9 mouse cellular contexts compared by ENCODE assay signal in the genomic region with DNA sequence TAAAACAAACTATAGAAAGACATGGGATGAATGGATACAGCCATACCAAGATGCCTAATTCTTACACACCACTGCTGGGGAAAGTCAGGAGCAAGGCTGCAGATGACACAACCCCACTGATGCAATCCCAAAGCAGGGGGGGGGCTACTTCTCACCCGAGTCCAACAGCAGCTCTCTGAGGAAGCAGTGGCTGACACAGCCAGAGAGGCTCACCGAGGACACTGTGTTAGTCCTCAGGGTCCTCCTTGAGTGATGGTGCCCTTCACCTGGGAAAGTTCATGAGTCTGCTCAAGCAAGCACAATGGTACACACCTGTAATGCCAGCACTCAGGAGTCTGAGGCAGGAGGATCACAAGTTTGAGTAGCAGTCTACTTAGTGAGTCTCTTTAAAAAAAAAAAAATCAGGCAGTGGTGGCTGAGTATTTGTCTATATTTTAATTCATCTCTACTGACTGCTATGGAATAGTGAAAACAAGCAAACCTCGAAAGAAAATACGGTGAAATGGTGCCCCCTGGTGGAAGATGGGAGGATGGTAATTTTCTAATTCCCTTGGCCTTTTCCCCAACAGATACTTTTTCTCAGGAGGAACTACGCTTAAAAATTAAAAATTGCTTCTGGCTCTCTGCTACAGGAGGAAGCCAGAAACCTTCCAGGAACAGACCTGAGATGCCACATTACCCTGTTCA. TPM values are rescaled to one million over a fixed set of nuclear protein-coding genes. Genes with fewer than 3 reads are reported as not detected.
A peak's percentile ranks its signal among the peaks of the same experiment; 100 is the strongest.
DNase-seq lines count a peak whose midpoint lies in the region; ATAC-seq and TF ChIP-seq lines count a peak whose summit lies in the region.
"Had no signal": no experiment of that assay in that cellular context is flagged by ENCODE, and none has a peak within 500 bp of the region (broad histone marks: within the 10 kb centered on the region; RNA-seq: fewer than 3 reads in every experiment).

No protein-coding gene starts in this region.

- no peak overlapping the region for H3K4me2 ChIP-seq in forebrain, embryonic 13.5 days
- H3K4me2 ChIP-seq in forebrain, embryonic 12.5 days, result no peak overlapping the region
- no peak overlapping the region for H3K4me2 ChIP-seq in forebrain, postnatal 0 days (ENCODE audit: low read depth)
- H3K4me2 ChIP-seq: midbrain, embryonic 12.5 days had no signal

- no peak overlapping the region for H3K4me3 ChIP-seq in forebrain, embryonic 13.5 days
- no peak overlapping the region for H3K4me3 ChIP-seq in forebrain, embryonic 12.5 days (replicated peaks)
- no peak overlapping the region for H3K4me3 ChIP-seq in brown adipose tissue, adult 24 weeks (ENCODE audit: insufficient read depth, low read depth, low read length)
- no peak overlapping the region for H3K4me3 ChIP-seq in forebrain, postnatal 0 days (ENCODE audit: low read depth, low read length)
- H3K4me3 ChIP-seq: midbrain, embryonic 12.5 days had no signal

- TF ChIP-seq CTCF in forebrain, postnatal 0 days (IDR thresholded peaks at IDR 0.05; ENCODE audit: low read depth), result peak; percentile 83

- H3K27ac ChIP-seq in forebrain, embryonic 13.5 days, result 0 out of 2 replicates have a peak overlapping the region, but pooled peaks have one; percentile 10
- no peak overlapping the region for H3K27ac ChIP-seq in forebrain, embryonic 12.5 days
- H3K27ac ChIP-seq in brown adipose tissue, adult 24 weeks (replicated peaks; ENCODE audit: low read depth, low read length), result peak overlapping the region; percentile 41
- H3K27ac ChIP-seq in forebrain, postnatal 0 days (ENCODE audit: low read depth, low read length), result no peak overlapping the region
- H3K27ac ChIP-seq: midbrain, embryonic 12.5 days had no signal

- no peaks in the 10 kb centered on the region for H3K27me3 ChIP-seq in forebrain, embryonic 13.5 days
- no peaks in the 10 kb centered on the region for H3K27me3 ChIP-seq in forebrain, embryonic 12.5 days
- no peaks in the 10 kb centered on the region for H3K27me3 ChIP-seq in forebrain, postnatal 0 days (ENCODE audit: insufficient read depth, low read length)
- H3K27me3 ChIP-seq: midbrain, embryonic 12.5 days had no signal

- H3K4me1 ChIP-seq in forebrain, embryonic 13.5 days, result peaks cover 9% of the 10 kb centered on the region; the same call in 1 of the 2 replicates
- H3K4me1 ChIP-seq in forebrain, embryonic 12.5 days, result peaks cover 4% of the 10 kb centered on the region; the same call in 1 of the 2 replicates
- H3K4me1 ChIP-seq in brown adipose tissue, adult 24 weeks (ENCODE audit: control insufficient read depth, insufficient read depth, insufficient read length, low read length), result peaks cover 10% of the 10 kb centered on the region
- H3K4me1 ChIP-seq in forebrain, postnatal 0 days (ENCODE audit: insufficient read depth), result no peaks in the 10 kb centered on the region

- peaks cover 20% of the 10 kb centered on the region for H3K36me3 ChIP-seq in forebrain, embryonic 13.5 days (ENCODE audit: poor library complexity, severe bottlenecking)
- H3K36me3 ChIP-seq in forebrain, embryonic 12.5 days (replicated peaks), result peaks cover 20% of the 10 kb centered on the region
- peaks cover 20% of the 10 kb centered on the region for H3K36me3 ChIP-seq in forebrain, postnatal 0 days (ENCODE audit: insufficient read depth)

- 31% methylated on average over 5 of the region's 5 CpGs for WGBS in forebrain, embryonic 13.5 days
- WGBS in forebrain, embryonic 12.5 days, result 40% methylated on average over 5 of the region's 5 CpGs
- 34% methylated on average over 5 of the region's 5 CpGs for WGBS in forebrain, postnatal 0 days

- no peak overlapping the region for H3K9ac ChIP-seq in forebrain, embryonic 13.5 days
- H3K9ac ChIP-seq in forebrain, embryonic 12.5 days, result no peak overlapping the region
- no peak overlapping the region for H3K9ac ChIP-seq in forebrain, postnatal 0 days
- H3K9ac ChIP-seq: midbrain, embryonic 12.5 days had no signal

- no peak for ATAC-seq in forebrain, embryonic 13.5 days
- ATAC-seq in forebrain, embryonic 12.5 days (ENCODE audit: low FRiP score), result no peak
- ATAC-seq in forebrain, postnatal 0 days, result no peak

- DNase-seq in CD8-positive naive resting alpha-beta T cell, adult 2 months (ENCODE audit: low read depth in 2 of 2, low spot score in 2 of 2), result peak; percentile 69 to 76
- peak; percentile 86 for DNase-seq in forebrain, postnatal 0 days
- peak; percentile 70 to 85 for DNase-seq in kidney, postnatal 36 days
- DNase-seq in lung, postnatal 14 days, result peak; percentile 87
- DNase-seq in spleen, postnatal 14 days (ENCODE audit: low spot score in 2 of 2), result peak; percentile 13 to 63

- no peaks in the 10 kb centered on the region for H3K9me3 ChIP-seq in forebrain, embryonic 13.5 days (replicated peaks)
- no peaks in the 10 kb centered on the region for H3K9me3 ChIP-seq in forebrain, embryonic 12.5 days
- H3K9me3 ChIP-seq in forebrain, postnatal 0 days (ENCODE audit: low read length), result no peaks in the 10 kb centered on the region
- H3K9me3 ChIP-seq: midbrain, embryonic 12.5 days had no signal

RNA-seq across cellular contexts. Expression of a gene that starts 12.2 kb away (rescaled TPM):
- polyA plus RNA-seq in forebrain, embryonic 13.5 days (2015; fragmentation: Nextera tagmentation; extraction: Ambion mirVana), result 55.6 and 59.8 TPM in 2 replicates
- polyA plus RNA-seq in forebrain, embryonic 12.5 days (2016; fragmentation: Nextera tagmentation; extraction: Ambion mirVana), result 51.9 and 55.2 TPM in 2 replicates
- polyA plus RNA-seq in brown adipose tissue, adult 24 weeks (2012; ENCODE audit: insufficient read depth, insufficient read length, missing spikeins), result 21.9 and 22.2 TPM in 2 replicates
- total RNA-seq in forebrain, postnatal 0 days (2014; rRNA removed), result 49.4 and 56.6 TPM in 2 replicates
- 59.1 and 63.2 TPM in 2 replicates for polyA plus RNA-seq in forebrain, postnatal 0 days (2015; fragmentation: Nextera tagmentation; extraction: Ambion mirVana)

RNA-seq across cellular contexts. Expression of a gene that starts 12.2 kb away (rescaled TPM):
- 20.8 and 25.5 TPM in 2 replicates for polyA plus RNA-seq in forebrain, embryonic 13.5 days (2015; fragmentation: Nextera tagmentation; extraction: Ambion mirVana)
- 25.4 and 26.7 TPM in 2 replicates for polyA plus RNA-seq in forebrain, embryonic 12.5 days (2016; fragmentation: Nextera tagmentation; extraction: Ambion mirVana)
- 4.3 and 4.4 TPM in 2 replicates for polyA plus RNA-seq in brown adipose tissue, adult 24 weeks (2012; ENCODE audit: insufficient read depth, insufficient read length, missing spikeins)
- 25.1 TPM in 2 replicates for total RNA-seq in forebrain, postnatal 0 days (2014; rRNA removed)
- 14.3 and 17.4 TPM in 2 replicates for polyA plus RNA-seq in forebrain, postnatal 0 days (2015; fragmentation: Nextera tagmentation; extraction: Ambion mirVana)

RNA-seq across cellular contexts. Expression of a gene that starts 50.2 kb away (rescaled TPM):
- 0.89 TPM in 1 of 2 replicates, not detected in the other for polyA plus RNA-seq in forebrain, embryonic 13.5 days (2015; fragmentation: Nextera tagmentation; extraction: Ambion mirVana)
- 0.37 and 0.84 TPM in 2 replicates for polyA plus RNA-seq in forebrain, embryonic 12.5 days (2016; fragmentation: Nextera tagmentation; extraction: Ambion mirVana)
- polyA plus RNA-seq in brown adipose tissue, adult 24 weeks (2012; ENCODE audit: insufficient read depth, insufficient read length, missing spikeins), result not detected in 2 replicates
- 0.43 TPM in 1 of 2 replicates, not detected in the other for total RNA-seq in forebrain, postnatal 0 days (2014; rRNA removed)
- 0.89 and 1.2 TPM in 2 replicates for polyA plus RNA-seq in forebrain, postnatal 0 days (2015; fragmentation: Nextera tagmentation; extraction: Ambion mirVana)
- polyA plus RNA-seq: midbrain, embryonic 12.5 days had no signal

RNA-seq across cellular contexts. Expression of a gene that starts 50.2 kb away (rescaled TPM):
- polyA plus RNA-seq in forebrain, embryonic 13.5 days (2015; fragmentation: Nextera tagmentation; extraction: Ambion mirVana), result 18.3 and 29.0 TPM in 2 replicates
- 31.9 and 35.3 TPM in 2 replicates for polyA plus RNA-seq in forebrain, embryonic 12.5 days (2016; fragmentation: Nextera tagmentation; extraction: Ambion mirVana)
- not detected in 2 replicates for polyA plus RNA-seq in brown adipose tissue, adult 24 weeks (2012; ENCODE audit: insufficient read depth, insufficient read length, missing spikeins)
- 11.5 and 12.2 TPM in 2 replicates for total RNA-seq in forebrain, postnatal 0 days (2014; rRNA removed)
- polyA plus RNA-seq in forebrain, postnatal 0 days (2015; fragmentation: Nextera tagmentation; extraction: Ambion mirVana), result 6.9 and 8.7 TPM in 2 replicates

Comparison
In these comparisons a context has a peak if more than half of its experiments do, and no peak if none do; other contexts are left out.
1. H3K27ac ChIP-seq: peak in forebrain, embryonic 13.5 days (single experiment) and brown adipose tissue, adult 24 weeks (single experiment); none in forebrain, embryonic 12.5 days (single experiment) and forebrain, postnatal 0 days (single experiment).
2. Peak in every context shown above with its lines, with median percentiles within 50 percentile points of each other: DNase-seq.